Mouse (Mus musculus): ENCODE measurements around the gene Rab28.

DNA sequence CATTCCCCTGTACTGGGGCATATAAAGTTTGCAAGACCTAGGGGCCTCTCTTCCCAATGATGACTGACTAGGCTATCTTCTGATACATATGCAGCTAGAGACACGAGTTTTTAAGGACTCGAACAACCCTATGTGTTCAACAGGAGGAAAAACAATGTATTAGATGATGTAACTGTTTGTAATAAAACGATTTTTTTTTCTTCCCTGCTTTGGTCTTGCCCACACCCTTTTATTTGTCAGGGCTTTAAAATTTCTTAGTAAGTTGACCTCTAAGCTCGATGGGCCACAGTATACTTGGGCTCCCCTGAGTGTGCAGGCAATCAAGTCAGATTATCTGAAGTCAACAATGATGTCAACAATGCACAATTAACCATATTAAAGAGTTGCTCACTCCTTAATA lies 48.4 kb upstream of the Rab28 start:
- TF ChIP-seq TAL1 (conservative IDR thresholded peaks at IDR 0.05; ENCODE audit: low read depth, low read length) (no peak), CTCF (IDR thresholded peaks at IDR 0.05; ENCODE audit: low read depth, low read length) (no peak), POLR2AphosphoS5 (IDR thresholded peaks at IDR 0.05; ENCODE audit: insufficient replicate concordance, low read depth, low read length) (no peak), GATA2 (IDR thresholded peaks at IDR 0.05; ENCODE audit: borderline replicate concordance, low read depth, low read length) (no peak)
